Mouse (Mus musculus) G1E (cell line): ENCODE measurements around the gene Fat2.

Source experiments
- CTCF ChIP-seq: IDR thresholded peaks from 2 replicates; pipeline ENCODE4 v1.5.1; 2012; ENCODE audit warnings: low read depth, low read length, inconsistent platforms, mixed read lengths
- GATA1 ChIP-seq: IDR thresholded peaks from 2 replicates; pipeline ENCODE4 v1.6.1; 2012; ENCODE audit warnings: borderline replicate concordance, low read length, inconsistent platforms, mixed read lengths
- GATA2 ChIP-seq: IDR thresholded peaks from 2 replicates; pipeline ENCODE4 v1.6.1; 2012; ENCODE audit warnings: low read depth, low read length, inconsistent platforms, borderline replicate concordance
- POLR2AphosphoS5 ChIP-seq: IDR thresholded peaks from 2 replicates; pipeline ENCODE4 v1.6.1; 2012; ENCODE audit warnings: low read depth, low read length, inconsistent platforms; ENCODE audit not compliant: insufficient replicate concordance
- TAL1 ChIP-seq: conservative IDR thresholded peaks from 2 replicates; pipeline ENCODE4 v1.6.1; 2012; ENCODE audit warnings: low read depth, low read length, inconsistent platforms, mixed read lengths

- TF ChIP-seq CTCF, result no peak
- TF ChIP-seq GATA1, result no peak
- TF ChIP-seq TAL1, result no peak
- TF ChIP-seq POLR2AphosphoS5, result no peak
- TF ChIP-seq GATA2, result no peak
These were observed 115.1 kb downstream of the Fat2 start for GRCm38 (mm10) chr11:55221306-55221705.
